Mouse (Mus musculus): ENCODE data around the gene Nfkbia. TPM values are rescaled to one million over a fixed set of nuclear protein-coding genes. Genes with fewer than 3 reads are reported as not detected.

Gene Nfkbia
- total RNA-seq (2021), result 10 to 100 TPM; 17.8 to 20.8 TPM
- long read RNA-seq, experiment 1, transcript Nfkbia-201 (6 exons, 1,578 nt), result major isoform, 31 of 40 reads
- long read RNA-seq, experiment 1, partial matches to known transcripts, result 9 of 40 reads
- long read RNA-seq, experiment 1, other reads (novel, unspliced or antisense), result 0 of 40 reads
- long read RNA-seq, experiment 2, transcript Nfkbia-201 (6 exons, 1,578 nt), result major isoform, 28 of 36 reads
- long read RNA-seq, experiment 2, partial matches to known transcripts, result 7 of 36 reads
- long read RNA-seq, experiment 2, other reads (novel, unspliced or antisense), result 1 of 36 reads

GRCm38 (mm10) chr12:55492184-55492898 is at the start of gene Nfkbia:
TSS of gene Nfkbia (minus strand) at chr12:55492647.
- peak; percentile 97 for DNase-seq

DNA sequence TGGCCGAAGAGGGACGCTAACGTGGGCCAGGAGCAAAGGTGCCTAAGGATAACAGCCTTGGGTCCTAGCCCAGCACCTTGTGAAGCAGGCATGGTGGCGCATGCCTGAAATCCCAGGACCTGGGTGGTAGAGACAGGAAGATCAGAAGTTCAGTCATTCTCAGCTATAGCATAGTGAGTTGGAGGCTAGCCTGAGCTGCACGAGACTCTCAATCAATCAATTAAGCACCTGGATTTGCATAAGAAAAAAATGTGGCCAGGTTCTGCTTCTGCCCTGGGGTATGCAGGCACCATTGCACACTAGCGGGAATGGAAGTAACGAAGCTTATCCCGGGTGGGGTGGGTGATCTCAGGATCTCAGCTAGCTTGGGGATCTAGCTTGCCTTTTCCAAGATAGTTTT is 46.7 kb upstream of the Nfkbia start:
- no peak for DNase-seq

DNA sequence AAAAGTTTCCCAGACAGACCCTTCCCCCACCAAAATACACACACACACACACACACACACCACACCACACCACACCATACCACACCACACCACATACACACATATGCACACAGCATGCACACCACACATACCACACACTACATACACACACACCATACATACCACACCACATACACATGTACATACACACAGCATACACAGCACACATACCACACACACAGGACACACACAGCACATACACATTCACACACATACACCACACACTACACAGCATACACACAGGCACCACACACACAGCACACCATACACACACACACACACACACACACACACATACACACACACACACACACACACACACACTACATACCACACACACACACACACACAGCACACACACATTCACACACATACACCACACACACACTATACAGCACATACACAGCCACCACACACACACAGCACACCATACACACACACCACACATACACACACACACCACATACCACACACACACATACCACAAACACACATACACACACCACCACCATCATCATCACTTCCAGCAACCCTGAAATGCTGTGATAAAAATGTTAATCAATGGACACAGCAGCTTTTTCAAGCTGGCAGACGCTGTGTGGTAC is 46.0 kb upstream of the Nfkbia start:
- DNase-seq, result no peak

DNA sequence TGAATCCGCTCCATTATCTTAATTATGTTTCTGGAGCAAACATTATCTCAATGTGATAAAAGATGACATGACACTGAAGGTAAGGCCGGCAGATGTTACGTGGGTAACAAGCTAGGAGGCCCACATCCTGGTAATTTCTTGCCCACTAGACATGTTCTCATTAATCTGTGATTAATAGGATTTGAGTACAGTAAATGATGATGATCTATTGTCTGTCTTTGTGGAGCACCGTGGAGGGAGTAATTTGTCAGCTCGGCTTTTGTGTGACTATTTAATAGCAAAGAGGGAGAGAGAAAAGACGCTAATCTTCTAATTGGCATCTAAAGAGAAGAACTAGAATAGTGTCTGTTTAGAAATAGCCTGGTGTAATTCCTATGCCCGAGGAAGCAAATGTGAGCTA is 45.3 kb upstream of the Nfkbia start:
- DNase-seq, result no peak

DNA sequence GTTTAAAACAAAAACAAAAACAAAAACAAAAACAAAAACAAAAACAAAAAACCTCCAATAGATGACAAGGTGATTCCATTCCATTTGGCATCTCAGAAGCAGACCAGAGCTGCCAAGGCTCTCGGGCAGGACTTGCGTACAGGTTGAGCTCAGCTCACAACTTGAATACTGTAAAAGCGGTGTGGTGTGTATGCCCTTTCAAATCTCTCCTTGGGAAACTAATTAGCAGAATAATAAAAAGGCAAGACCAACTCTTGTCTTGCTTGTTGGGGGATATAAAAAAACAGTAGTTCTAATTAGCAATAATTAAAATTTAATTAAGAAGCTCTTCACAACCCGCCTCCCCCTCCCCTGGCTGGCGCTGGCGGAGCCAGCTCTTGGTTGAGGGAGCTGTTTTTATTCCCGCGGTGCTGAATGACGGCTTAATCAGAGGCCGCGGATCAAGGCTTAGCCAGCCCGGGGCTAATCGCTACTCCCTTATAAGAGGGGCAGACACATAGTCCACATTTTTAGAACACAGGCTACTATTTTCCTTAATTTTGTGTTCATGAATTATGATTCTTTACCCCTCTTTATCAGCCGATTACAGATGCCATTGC is 44.2 kb upstream of the Nfkbia start:
- DNase-seq, result no peak

DNA sequence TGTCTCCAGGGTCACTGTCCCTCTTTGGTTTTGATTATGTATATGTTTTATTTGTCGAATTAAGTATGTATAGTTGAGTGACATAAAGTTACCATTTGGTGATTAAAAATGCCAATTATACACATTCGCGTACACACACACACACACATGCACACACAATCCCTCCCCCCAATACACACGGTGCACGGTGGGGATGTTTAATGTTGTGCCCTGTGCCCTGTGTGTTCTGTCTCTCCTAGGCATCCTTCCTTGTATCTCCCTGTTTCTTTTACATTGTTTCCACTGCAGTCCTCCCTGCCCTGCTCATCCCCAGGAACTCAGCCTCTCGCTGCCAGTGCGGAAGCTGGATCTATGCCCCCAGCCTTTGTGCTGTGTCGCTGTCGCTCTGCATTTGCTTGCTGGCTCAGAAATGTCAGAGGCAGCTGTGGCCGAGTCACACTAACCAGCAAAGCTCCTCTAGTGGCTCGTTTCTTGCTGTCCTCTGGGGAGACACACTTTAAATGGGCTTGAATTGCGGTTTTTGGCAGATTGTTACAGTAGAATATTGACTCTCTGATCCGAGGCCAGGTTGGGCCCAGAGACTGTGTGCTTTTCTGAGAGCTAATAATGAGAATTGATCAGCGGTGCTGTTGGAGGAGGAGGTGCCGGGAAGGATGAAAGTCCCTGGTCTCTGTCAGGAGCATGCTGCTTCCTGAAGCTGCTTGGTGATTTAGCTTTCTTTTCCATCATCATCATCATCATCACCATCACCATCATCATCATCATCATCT is 34.7 kb upstream of the Nfkbia start:
- no peak for DNase-seq

- DNase-seq, result peak; percentile 50
These were observed 25.8 kb upstream of the Nfkbia start for GRCm38 (mm10) chr12:55518061-55518738.

DNA sequence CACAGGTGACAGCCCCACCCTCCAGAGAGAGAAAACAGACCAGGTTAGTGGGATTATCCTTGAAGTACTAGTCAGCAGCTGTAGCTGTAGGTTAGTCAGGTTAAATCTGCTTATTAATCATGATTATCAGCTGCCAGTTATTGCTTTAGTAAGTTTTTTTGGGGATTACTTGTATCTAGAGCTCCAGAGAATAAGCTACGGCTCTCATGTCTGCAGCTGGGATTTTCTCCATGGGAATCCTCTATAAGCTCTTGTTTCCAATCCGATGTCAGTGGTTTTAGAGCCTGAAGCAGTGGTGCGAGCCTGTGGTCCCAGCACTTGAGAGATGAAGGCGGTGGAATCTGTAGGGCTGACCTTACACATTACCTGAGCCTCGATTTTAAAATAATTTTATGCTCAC is 16.4 kb upstream of the Nfkbia start:
- DNase-seq, result no peak

- no peak for DNase-seq
These were observed 15.0 kb upstream of the Nfkbia start for GRCm38 (mm10) chr12:55507332-55507935.

- DNase-seq, result no peak
These were observed 13.5 kb upstream of the Nfkbia start for GRCm38 (mm10) chr12:55506029-55506330.

DNA sequence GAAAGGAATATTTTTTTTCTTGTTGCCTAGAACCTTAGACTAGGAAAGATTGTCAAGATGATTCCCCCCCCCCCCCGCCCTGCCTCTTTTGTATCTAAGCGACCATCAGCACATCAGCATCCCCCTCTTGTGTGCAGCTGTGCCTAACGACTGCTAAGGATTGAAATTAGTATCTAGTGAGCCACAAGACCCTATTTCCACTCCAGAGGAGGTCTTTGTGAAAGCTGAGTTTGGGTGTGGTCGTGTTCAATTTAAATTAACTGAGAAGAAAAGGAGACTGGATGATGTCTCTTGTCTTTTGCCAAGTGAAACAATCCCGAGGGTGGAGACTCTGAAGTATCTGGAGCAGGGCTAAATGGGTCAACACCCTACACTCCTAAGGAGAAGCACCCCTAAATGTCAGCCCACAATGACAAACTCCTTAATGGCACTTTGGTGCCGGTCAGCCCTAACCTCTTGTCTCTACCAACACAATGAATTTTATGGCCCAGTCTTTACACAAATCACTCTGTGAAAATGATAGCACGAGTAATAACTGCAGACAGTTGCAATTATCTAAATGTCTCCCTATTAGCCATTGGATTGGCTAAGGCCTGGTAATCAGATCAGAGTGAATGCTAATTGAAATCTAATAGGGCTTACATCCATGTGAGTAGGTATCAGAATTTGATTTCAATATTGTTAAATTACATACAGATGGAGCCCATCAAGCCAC is 13.0 kb upstream of the Nfkbia start:
- no peak for DNase-seq

- DNase-seq, result no peak
These were observed 6.6 kb upstream of the Nfkbia start for GRCm38 (mm10) chr12:55499031-55499430.

DNA sequence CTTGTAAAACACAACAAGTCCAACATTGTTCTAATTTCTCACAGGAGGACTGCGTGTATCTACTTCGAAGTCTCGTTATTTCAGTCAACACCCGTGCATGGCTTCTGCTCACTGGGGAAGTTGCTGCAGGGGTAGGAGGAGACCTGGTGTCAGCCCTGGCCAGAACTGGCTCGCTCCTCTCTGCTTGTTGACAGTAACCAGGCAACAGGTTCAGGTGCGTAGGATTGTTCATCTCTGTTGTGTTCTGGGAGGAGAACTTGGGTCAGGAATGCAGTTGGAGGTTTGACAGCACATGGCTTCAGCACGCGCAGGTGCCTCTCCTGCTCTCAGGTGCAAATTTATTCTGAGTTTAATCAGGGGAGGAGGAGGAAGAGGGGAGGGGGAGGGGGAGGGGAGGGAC is 5.3 kb upstream of the Nfkbia start:
- no peak for DNase-seq

GRCm38 (mm10) chr12:55495902-55496605 is 3.6 kb upstream of the Nfkbia start:
- DNase-seq, result no peak

DNA sequence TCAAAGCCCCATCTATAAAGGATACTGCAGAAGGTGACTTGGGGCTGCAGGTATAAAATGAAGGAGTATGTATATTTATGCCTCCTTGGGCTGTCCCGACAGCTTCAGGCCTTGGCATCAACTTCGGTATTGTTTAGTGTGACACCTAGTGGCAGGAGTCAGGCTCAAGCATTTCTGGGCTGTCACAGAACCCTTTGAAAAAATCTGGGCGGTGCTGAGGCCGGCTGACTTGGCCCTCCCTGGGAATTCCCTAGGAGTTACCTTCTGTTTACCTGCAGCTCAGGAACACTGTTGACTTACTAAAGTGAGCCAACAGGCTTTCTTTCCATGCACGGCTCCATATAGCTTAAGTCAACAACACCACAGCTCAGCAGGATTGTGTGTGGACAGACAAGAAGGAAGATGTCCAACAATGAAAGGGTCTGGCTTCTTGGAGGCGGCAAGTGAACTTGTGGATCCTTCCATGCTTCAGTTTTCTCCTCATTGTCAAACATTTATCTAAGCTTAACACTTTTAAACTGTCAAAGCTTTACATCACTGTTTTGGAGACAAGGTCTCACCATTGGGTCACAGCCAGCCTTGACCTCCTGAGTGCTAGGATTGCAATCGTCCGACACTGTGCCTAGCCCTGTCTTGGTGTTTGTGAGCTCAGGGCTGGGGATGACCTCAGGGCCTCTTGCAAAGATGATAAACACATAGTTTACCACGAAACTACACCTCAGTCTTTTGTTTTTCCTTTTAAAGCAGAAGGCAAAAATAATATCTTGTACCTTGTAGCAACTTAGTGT is 2.9 kb upstream of the Nfkbia start:
- peak; percentile 59 for DNase-seq

DNA sequence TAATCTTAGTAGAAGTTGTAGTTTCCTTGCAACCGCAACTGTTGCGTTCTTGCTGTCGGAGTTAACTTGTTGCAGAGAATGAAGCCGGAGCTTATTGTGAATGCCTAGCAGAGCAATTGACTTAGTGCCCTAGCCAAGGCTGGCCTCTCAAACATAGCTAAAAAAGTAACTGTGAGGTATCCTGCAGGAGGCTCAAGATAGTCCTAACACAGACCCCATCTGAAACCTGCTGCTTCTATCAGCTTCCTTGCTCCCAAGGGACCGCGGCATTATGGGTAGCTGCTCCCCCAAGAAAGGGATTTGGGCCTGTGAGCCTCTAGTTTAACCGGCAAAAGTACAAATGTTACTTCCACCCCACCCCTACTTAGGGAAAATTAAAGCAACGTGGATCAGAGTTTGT is 934 bp upstream of the Nfkbia start:
- no peak for DNase-seq

DNA sequence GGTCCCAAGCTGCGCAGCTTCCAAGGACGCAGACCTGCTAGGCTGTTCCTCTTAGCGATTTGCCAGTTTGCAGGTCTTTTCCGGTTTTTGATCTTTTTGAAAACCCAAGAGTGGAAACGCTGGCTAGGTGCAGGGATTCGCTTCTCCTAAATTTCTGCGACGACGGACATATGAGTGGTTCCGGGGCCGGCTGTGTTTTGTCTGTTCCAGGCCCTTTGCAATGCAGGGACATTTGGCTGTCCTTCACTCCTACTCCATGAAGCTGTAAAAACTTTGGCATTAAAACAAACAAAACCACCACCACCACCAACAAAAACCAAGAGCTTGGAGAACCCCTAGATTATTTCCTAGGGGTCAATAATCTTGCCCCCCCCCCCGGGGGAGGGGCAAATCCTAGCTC is 494 bp upstream of the Nfkbia start:
- no peak for DNase-seq

GRCm38 (mm10) chr12:55491516-55492183 is 797 bp downstream of the Nfkbia start:
- peak; percentile 97 for DNase-seq
